Mouse (Mus musculus) activated CD4-positive, CD25-positive, alpha-beta regulatory T cell, adult 4 months (primary cell): ENCODE data around the gene Slc8a3. TPM values are rescaled to one million over a fixed set of nuclear protein-coding genes. Genes with fewer than 3 reads are reported as not detected.

Experiments
- ATAC-seq: one replicate; pipeline ENCODE4 v1.8.0; 2017
- polyA plus RNA-seq, 2 experiments: library from polyadenylated mRNA; unstranded; fragments of 100-300 nt; shearing (Covaris generic); gene quantifications; one replicate each; pipeline ENCODE4 v1.2.1; 2017

Gene Slc8a3
- polyA plus RNA-seq, 2 experiments from 2014 or later = not detected

GRCm38 (mm10) chr12:81237158-81237557 is 95.8 kb downstream of the Slc8a3 start:
- no peak for ATAC-seq

- no peak for ATAC-seq
Measured at GRCm38 (mm10) chr12:81235456-81236330, 97.3 kb downstream of the Slc8a3 start.

- ATAC-seq = no peak
Measured at GRCm38 (mm10) chr12:81233746-81234380, 99.1 kb downstream of the Slc8a3 start.

- ATAC-seq = no peak
Measured at GRCm38 (mm10) chr12:81227767-81228460, 105.1 kb downstream of the Slc8a3 start.

GRCm38 (mm10) chr12:81226590-81226989 is 106.4 kb downstream of the Slc8a3 start:
- ATAC-seq = no peak

GRCm38 (mm10) chr12:81225966-81226577 is 106.9 kb downstream of the Slc8a3 start:
- no peak for ATAC-seq

- no peak for ATAC-seq
Measured at GRCm38 (mm10) chr12:81224843-81225242, 108.1 kb downstream of the Slc8a3 start.

- no peak for ATAC-seq
Measured at GRCm38 (mm10) chr12:81223276-81223675, 109.7 kb downstream of the Slc8a3 start.

- no peak for ATAC-seq
Measured at GRCm38 (mm10) chr12:81219339-81219738, 113.6 kb downstream of the Slc8a3 start.

- no peak for ATAC-seq
Measured at GRCm38 (mm10) chr12:81208559-81208958, 124.4 kb downstream of the Slc8a3 start.

GRCm38 (mm10) chr12:81205619-81206560 is 127.1 kb downstream of the Slc8a3 start:
- no peak for ATAC-seq

GRCm38 (mm10) chr12:81203226-81203625 is 129.8 kb downstream of the Slc8a3 start:
- no peak for ATAC-seq

GRCm38 (mm10) chr12:81199280-81199955 is 133.6 kb downstream of the Slc8a3 start:
- no peak for ATAC-seq

GRCm38 (mm10) chr12:81197468-81198075 is 135.4 kb downstream of the Slc8a3 start:
- no peak for ATAC-seq

- ATAC-seq = no peak
Measured at GRCm38 (mm10) chr12:81193968-81194367, 139.0 kb downstream of the Slc8a3 start.

- ATAC-seq = no peak
Measured at GRCm38 (mm10) chr12:81189636-81190035, 143.3 kb downstream of the Slc8a3 start.

GRCm38 (mm10) chr12:81188996-81189395 is 144.0 kb downstream of the Slc8a3 start:
- ATAC-seq = no peak

GRCm38 (mm10) chr12:81188423-81188822 is 144.6 kb downstream of the Slc8a3 start:
- ATAC-seq = no peak

- no peak for ATAC-seq
Measured at GRCm38 (mm10) chr12:81186668-81187067, 146.3 kb downstream of the Slc8a3 start.

GRCm38 (mm10) chr12:81186081-81186480 is 146.9 kb downstream of the Slc8a3 start:
- ATAC-seq = no peak

GRCm38 (mm10) chr12:81184967-81185366 is 148.0 kb downstream of the Slc8a3 start:
- ATAC-seq = no peak
